Mouse (Mus musculus) CH12F3 (cell line): ENCODE data around the gene Ak6.

ENCODE experiments used
- in situ Hi-C: fragments of 300-500 bp; cut with MboI; formaldehyde crosslinking; loops from 2 replicates; pipeline ENCODE4 v1.14.3; 2020; ENCODE audit warnings: low sequenced_read_pairs

The Ak6 gene

DNA sequence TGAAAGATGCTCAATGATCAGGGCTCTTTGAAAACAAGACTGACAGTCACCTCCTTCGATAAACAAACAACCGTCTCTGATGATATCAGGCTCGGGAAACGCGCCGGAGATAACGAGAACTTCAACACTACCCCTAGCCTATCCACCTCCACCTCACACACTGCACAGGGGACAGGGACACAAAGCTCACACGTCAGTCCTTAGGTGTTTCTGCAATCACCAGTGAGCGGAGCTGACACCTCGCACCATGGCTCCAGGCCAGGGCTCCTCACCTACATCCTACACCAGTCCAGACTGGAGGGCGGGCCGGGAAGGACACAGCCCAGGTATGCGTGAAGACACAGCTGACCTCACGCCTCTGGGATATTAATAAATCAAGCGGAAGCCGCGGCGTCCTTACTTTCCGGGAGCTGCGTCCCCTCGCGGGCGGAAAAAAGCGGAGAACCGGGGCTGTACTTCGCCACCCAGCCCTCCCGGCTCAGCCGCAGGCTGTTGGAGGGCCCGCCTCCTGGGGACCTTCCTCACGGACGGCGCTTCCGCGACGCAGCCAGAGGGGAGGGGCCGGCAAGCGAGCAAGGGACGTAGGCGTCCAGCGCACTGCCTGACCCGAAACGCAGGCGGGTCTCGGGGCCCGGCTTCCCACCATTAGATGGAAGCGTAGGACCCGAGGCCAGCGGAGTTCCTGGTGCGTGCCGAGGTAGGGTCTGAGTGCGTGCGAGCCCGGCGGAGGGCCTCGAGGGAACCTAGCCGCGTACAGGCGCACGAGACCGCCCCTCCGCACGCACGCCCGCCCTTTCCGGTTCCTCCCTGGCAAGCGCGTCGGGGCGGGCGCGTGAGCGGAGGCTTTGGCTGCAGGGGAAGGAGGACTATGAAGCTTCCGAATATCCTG lies at the start of gene Ak6, which contains the start of gene Rad17:
Ak6 (plus strand) TSS at position 430 of the 889 bp plus-strand sequence.
Rad17 (minus strand) TSS at position 502 of the 889 bp plus-strand sequence.
- in situ Hi-C loops, result no loop called here

DNA sequence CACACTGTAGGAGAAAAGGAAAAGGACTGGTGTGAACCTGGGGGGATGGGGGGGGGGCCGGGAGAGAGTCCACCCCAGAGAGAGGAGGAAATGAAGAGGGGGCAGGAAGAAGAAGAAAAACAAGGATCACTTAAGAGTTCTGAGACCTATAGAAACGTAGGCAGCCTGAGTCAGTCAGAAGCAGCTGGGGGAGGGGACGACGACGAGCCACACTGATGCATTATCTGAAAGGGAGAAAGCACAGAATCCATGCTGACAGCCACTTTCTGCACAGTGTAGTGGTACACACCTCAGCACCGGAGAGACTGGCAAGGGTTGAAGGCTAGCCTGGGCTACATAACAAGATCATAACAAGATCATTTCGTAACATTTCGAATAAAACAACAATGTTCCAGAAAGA lies 49.7 kb upstream of the Ak6 start:
- in situ Hi-C loops, result no loop called here

DNA sequence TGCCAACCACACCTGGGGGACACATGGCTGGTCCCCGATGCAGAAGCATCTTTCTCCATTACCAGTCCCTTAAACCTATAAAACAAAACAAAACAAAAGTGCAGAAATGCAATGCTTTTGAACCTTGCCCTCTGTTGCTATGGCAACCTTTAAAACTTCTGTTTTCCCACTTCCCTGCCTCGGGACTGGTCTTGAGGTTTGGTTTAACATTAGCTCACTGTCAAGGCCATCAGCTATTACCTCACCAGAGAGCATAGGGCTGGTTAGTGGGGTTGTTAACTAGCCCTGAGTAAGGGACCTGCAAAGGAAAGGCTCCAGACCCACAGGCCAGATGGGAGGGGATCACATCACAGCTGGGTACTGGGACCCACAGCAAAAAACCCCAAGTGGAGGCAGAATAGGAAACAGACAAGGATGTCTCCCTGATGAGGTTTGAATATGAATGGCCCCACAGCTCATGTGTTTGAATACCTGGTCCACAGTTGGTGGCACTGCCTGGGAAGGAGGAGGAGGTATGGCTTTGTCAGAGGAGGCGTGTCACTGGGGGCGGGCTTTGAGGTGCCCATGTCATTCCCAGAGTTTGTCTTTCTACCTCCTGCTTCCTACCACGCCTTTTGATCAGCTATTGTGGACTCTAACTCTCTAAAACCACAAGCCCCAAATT lies 48.4 kb upstream of the Ak6 start:
- in situ Hi-C loops, result no loop called here

DNA sequence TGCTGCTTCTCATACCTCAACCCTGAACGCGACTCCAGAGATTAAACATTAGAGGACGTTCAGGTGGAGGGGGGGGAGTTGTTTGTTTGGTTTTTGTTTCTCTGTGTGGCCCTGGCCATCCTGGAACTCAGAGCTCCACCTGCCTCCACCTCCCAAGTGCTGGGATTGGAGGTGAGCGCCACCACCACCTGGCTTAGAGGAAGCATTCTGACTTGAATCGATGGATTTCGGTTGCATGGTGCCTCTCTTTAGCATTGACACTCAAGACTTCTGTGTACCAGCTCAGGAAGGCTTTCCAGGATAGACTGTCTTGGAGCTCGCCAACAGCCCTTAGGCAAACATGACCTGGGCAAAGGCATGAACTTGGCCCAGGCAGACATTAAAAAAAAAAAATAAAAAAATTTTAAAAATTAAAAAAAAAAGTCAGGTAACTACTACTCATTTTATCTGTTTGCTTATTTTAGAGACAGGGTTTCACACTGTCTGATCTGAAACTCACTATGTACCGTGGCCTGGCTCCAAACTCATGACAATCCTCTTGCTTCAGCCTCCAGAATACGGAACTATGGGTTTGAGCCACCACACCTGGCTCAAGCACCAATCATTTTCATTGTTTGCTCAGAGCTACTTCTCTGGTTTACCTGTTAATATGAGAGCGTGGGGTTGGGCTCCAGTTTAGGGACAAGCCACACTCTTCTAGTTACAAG lies 47.6 kb upstream of the Ak6 start:
- in situ Hi-C loops, result no loop called here

DNA sequence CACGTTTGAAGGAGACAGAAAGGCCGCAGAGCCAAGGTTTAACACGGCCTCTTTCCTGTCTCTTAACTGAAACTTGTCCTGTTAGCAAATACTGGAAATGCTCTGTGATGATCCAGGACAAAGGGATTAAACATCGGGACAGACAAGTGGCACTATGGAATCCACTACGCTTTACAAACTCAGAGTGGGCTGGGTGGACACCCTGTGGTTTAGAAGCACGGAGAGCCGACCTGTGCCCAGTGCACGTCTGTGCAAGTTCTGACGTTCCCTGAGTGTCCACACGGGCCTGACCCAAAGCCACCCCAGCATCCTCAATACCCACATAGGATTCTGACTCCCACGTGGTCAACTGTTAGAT lies 47.1 kb upstream of the Ak6 start:
- in situ Hi-C loops, result no loop called here

DNA sequence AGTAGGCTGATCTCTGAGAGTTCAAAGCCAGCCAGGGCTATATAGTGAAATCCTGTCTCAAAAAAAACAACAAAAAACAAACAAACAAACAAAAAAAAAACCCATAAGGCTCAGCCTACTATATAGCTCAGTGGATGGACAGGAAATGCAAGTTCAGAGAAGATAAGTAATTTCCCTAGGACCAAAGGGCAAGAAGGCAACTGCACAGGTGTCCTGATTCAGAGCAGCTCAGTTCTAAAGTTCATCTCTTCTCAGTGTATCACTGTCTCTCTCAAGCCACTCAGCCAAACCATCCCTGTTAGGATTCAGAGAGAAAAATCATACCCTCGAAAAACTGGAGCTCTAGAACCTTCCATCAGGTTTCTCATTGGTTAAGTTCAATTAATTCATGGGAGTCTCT lies 44.9 kb upstream of the Ak6 start:
- in situ Hi-C loops, result no loop called here

DNA sequence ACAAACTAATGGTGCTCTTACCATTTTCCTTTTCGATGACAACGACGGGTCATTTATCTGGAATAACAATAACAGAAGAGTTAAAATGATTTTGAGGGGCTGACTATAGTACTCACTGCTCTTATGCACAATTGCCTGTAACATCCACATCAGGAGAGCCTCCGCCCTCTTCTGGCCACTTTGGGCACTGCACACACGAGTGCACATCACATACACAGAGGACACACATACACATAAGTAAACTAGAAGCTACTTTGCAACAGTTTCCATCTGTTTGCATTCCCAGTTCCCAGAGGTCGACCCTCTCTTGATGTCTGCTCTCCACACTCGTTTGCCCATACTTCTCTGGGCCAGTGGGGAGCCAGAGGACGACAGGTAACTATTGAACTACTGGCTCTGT lies 43.0 kb upstream of the Ak6 start:
- in situ Hi-C loops, result no loop called here

DNA sequence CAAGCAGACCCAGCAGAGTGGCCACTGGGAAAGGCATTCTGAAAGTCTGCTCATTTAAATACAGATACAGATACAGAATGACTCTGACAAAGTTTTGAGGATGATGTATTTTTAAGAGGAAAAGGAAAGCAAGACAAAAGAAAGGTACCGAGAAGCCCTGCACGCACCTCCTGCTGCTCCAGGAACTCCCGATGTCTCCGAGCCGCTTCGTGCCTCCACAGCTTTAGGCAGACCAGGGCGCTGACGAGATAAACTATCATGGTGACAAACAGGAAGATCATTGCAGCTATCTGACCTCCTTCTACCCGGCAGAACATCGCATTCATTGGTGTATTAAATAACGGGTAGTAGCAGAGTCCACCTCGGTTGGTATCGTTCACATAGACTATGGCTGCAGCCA lies 39.5 kb upstream of the Ak6 start:
- in situ Hi-C loops, result no loop called here

DNA sequence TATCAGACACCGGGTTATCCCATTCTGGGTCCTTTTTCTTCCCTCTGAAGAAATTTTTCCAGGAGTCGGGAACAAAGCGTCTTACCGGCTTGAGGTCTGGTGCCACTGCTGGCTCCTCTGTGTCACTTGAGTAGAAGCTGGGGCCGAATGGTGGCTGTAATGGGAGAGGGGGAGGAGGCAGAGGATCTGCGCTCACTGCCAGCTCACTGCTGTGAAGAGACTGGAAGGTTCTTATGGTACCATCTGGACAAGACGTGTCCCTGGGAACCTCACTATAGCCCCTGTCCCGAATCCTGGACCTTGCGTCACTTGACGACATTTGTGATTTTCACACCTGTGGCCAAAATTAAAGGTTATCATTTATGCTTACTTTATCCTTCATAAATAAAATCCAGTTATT lies 38.5 kb upstream of the Ak6 start:
- in situ Hi-C loops, result no loop called here

DNA sequence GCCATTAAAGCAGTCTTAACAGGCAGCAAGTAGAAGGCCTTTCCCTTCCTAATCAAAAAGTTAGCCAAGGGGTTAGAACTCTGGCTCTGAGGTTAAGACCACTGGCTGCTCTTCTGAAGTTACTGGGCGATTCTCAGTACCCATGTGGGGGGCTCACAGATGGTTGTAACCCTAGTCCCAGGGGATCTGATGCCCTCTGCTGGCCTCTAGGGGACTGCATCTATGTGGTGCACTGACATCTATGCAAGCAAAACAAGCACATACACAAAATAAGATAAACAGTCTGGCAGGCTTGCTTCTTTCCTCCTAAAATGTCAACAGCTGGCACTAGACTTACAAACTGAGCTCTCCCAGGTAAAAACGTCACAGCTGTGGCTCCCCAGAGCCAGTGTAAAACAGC lies 37.9 kb upstream of the Ak6 start:
- in situ Hi-C loops, result no loop called here

DNA sequence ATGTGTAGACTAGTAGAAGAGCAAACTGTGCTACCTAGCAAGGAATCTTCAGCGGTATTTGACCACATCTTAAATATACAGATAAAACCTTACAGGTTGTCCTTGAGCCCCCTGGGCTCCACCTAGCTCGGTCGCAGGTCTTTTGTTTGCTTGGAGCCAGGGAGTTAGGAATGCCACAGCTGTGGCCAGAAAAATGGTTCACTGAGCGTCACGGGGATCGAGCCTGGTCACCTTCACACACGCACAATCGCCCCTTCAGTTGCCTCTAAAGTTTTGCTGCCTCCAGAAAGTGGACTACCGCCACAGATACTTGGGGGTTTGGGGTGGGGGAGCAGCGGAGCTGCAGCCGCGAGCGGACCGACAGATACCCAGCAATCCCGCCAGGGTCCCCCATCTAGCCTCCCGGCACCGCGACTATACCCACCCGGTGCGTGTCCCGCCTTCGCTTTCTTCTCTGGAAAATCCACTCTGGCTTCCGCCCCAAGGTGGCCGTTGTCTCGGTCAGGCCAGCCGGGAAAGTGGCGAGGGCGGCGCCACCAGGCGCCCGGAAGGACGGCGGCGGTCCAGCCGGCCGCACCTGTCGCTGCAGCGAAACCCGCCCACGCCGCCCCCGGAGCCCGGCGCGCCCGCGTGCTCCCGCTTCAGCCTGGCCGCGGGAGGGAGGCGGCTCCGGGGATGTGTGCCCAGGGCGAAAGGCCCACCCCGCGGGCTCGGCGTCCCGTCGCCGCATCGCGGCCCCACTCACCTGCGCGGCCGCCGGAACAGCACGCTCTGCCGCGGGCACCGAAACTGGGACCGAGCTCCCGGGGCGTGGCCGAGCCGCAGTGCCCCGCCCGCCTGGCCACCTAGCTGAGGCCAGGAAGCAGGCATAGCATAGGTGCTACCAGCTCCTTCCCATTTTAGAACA lies 34.3 kb upstream of the Ak6 start, which contains the start of gene Marveld2:
Marveld2 (minus strand) TSS at position 791 of the 907 bp plus-strand sequence.
- in situ Hi-C loops, result no loop called here

DNA sequence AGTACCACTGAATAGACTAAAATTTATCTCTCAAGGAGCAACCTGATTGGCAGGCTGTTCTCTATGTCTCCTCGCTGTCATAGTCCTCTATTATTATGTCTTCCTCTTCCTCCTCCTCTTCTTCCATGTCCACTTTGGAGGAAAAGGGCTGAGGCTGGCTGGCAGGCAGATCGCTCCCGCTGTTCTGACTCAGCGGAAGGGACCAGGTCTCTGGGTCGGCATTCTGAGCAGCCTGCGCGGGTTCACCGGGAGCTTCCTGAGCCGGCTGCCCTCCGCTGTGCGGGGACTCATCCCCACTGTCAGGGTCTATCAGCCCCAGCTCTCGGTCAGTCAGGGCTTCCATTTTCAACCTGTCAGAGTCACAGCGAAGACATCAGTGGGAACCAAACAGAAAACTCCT lies 33.2 kb upstream of the Ak6 start:
- in situ Hi-C loops, result no loop called here

DNA sequence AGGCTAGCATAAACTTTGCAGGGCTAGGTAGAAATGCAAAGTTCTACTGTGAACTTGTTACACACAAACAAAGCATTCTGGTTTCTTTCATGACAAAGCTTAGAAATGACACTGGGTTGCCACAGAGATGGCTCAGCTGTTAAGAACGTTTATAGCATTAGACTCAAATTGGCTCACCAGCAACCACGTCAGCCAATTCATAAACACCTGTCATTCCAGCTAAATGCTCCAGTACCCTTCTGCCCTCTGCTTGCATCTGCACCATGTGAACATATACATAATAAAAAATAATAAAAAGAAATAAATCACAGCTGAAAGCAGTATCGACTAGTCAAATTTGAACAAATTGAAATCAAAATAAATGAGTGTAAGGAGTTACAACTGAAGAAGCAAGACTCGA lies 28.5 kb upstream of the Ak6 start:
- in situ Hi-C loops, result no loop called here

DNA sequence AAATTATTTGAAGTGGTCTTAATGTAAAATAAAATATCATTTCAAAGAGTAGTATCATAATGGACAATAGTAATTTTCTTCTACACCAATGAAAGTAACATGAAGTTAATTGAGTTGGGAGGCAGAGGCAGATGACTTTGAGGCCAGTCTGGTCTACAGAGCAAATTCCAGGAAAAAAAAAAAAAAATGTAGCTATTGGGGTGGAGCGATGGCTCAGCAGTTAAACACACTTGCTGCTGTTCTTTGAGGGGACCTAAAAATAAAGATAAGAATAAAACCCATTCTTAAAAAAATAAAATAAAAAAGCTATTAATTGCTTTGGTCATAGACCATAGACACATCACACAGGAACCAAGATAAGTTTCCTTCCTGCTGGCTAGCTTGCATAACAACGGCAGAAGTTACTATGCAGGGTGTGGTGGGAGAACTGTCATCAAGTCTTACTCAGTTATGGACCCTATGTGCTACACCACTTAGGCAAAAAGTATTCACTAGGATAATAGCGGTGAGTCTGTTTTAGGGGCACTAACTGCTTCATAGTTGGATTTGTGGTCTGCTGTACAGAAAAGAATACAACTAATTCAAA lies 16.6 kb upstream of the Ak6 start:
- in situ Hi-C loops, result loop anchor here (25.0 kb wide), 1 partner anchor 597 kb away; no protein-coding TSS in a partner anchor

DNA sequence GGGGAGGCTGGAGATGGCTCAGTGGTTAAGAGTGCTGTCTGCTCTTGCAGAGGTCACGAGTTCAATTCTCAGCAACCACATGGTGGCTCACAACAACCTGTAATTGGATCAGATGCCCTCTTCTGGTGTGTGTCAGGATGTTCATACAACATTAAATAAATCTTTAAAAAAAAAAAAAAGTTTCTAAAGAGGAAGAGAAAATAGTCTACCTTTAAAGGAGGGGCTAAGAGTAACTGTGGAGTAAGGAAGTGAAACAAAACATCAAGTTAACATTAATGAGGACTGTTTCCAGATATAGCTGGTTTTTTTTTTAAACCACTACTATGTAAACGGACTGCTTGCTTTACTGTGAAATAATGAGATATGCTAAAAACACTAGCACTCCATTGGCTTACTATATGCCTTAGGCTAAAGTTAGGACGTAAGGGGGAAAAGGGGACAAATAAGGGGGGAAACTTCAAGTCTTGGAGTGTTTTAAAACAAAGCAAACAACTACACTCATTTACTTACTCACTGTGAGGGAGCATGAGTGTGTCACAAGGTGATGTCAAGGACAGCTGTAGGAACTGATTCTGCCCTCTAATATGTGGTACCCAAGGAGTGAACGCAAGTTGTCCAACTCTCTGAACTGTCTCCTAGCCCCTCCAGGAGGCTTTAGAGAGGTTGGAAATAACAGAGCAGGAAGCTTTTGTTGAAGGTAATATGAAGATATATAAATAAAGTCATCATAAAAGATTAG lies 8.1 kb upstream of the Ak6 start:
- in situ Hi-C loops, result loop anchor here (25.0 kb wide), 1 partner anchor 605 kb away; no protein-coding TSS in a partner anchor

DNA sequence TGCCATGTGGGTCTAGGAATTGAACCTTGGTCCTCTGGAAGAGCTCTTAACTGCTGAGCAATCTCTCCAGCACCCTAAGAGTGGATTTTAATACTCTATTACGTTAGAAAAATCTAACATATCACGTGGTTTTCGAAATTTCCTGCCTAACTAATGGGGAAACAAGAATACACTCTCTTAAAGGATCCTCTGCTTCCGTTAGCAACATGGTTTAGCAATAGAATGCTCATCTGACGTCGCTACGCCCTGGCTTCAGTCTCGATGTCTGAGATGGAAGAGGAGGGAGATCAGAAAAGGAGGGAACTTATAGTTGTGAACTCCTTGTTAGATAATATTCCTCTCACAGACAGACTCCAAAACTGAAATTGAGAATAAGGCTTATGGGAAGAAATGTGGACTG lies 2.6 kb upstream of the Ak6 start:
- in situ Hi-C loops, result loop anchor here (25.0 kb wide), 1 partner anchor 611 kb away; no protein-coding TSS in a partner anchor

DNA sequence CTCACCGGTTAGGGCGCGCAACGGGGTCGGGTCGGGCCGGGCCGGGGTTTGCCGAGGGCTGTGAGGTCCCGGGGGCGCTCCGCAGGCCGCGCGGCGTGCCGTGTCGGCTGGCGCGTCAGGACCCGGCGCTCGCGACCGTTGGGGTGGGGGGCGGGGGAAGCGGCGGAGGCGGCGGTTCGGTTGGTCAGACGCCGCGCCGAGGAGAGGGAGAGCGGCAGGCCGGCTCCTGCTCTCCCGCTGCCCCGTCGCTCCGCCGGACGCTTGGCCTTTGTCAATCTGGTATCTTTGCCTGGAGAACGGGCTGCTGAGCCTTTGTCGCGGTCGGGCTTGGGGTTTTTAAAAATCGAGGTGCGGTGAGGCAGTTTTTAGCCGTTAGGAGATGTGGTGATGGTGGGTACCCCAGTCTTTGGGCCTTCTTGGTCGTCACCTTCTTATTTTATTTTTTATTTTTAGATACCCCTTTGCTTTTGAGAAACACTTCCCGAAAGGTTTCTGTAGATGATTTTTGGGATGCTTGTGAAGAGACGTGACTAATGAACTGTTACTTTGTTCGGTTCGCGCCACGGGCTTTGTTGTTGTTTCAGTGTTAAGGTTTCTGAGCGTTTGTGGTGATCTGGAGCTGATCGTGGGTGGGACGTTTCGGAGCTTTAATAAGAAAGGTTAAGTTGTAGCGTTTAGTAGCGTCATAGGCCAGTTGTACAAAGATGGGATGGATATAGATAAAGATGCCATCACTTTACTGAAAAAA lies 834 bp downstream of the Ak6 start, which contains the start of gene Taf9:
Taf9 (plus strand) TSS at position 141 of the 748 bp plus-strand sequence.
- in situ Hi-C loops, result no loop called here

DNA sequence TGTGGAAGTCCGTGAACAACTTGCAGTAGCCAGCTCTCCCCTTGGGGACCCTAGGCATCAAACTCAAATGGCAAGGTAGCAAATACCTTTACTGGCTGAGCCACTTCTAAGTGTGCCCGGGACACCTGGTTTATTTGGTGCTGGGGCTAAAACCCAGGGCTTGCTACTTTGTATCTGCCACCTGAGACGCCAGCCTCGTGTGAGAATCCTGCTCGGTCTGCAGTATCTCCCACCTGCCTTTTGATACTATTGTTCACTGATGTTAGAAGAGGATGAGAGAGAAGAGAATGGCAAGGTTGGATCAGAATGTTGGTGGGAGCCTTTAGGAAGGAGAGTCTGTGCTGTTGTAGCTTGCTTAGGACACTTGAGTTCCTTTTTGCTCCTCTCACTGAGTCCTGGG lies 7.3 kb downstream of the Ak6 start:
- in situ Hi-C loops, result no loop called here
